Mouse (Mus musculus) ovary, postnatal 36 days (tissue): ENCODE measurements around the gene Naa20.

Source experiments
- DNase-seq: peaks from one replicate; pipeline ENCODE4 v3.0.0; 2022; ENCODE audit warnings: low spot score, mixed read lengths

Gene Naa20

DNA sequence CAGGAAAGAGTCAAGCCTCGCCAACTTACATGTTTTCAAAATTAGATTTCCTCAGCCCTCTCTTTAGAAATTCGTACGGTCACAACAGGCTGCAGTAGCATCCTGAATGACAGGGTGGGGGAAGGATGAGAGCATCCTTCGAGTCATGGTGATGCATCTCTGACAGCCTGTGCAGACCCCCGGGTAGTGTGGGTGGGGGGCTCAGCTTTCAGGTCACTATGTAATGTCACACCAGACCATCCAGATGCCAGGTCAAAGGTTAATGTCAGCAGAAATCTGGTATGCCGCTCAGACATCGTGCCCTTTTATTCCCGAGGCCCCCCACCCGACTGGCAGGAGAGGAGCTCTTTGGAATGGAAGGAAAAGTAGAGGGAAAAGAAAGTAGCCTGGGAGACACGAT is 48.3 kb downstream of the Naa20 start:
- no peak for DNase-seq

DNA sequence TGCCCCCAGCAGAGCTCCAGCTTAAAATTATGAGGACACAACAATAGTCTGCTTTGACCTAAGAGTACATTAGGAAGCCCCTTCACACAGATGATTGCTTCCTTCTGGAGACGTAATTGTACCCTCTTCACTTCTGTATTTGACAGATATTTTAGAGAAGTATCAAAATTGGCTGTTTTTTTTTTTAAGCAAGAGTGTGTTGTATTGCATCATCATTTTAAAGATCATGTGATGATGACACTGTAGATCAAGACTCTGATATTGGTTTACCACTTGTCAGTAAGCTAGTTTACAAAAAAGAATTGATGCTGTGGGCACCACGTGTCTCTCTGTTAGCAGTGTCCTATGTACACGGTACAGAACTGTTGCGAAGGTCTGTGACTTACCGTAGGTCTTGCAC is 50.8 kb downstream of the Naa20 start:
- DNase-seq = no peak

DNA sequence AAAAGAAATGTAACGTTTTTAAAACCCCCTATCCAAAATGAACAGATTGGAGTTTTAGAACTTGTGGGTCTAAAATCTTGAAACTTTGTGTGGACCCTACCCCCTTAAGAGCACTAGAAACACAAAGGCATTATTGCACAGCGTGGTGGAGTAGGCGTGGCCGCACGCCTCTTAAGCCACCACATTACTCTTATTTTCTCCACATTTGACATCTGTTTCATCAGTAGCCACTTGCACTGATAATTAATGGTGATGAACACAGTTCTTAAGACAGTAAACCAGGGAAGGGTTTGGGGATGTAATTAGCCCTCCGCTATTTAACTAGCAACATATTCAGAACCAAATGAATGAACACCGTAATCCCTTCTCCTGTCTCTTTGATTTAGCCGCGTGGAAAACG is 53.9 kb downstream of the Naa20 start:
- no peak for DNase-seq

- no peak for DNase-seq
Measured at GRCm38 (mm10) chr2:145956318-145956717, 54.4 kb downstream of the Naa20 start.

GRCm38 (mm10) chr2:145957450-145957849 is 55.6 kb downstream of the Naa20 start:
- DNase-seq = no peak

DNA sequence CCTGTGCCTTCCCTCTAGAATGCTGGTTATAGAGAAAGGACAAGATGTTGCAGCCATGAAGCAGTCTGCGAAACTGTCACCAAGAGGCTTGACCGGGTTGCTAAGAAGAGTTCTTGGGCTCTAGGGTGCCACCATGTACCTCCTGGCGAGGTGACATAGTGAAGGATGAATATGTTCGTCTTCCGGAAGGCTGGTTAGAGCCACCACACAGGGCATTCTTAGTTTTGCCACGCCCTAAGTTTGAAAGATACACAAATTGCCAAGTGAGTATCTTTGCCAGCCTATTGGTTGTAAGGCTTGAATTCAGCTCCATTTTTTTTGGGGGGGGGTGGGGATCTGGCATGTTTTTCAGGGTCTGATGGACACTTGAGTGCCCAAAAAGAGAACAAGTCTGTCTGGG is 56.2 kb downstream of the Naa20 start:
- no peak for DNase-seq

- no peak for DNase-seq
Measured at GRCm38 (mm10) chr2:145958551-145958950, 56.7 kb downstream of the Naa20 start.

DNA sequence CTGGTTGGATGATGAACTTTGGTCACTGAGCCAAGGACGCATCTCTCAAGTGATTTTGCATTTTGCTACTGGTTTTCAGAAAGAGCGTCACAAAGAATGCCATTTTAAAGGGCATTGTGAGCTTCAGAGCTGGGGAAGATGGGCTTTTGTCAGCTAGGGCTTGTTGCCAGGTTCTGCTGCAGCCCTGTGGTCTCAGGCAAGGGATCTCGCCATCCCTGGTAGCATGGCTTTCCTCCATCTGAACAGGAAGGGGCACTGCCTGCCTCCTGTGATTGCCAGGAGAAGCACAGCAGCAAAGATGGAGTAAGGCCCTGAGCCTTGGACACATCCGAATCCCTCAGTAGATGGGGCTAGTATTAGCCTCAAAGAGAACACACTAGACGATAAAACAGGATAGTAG is 60.0 kb downstream of the Naa20 start:
- DNase-seq = no peak
